Mouse (Mus musculus): ENCODE measurements around the gene Gpr137. TPM values are rescaled to one million over a fixed set of nuclear protein-coding genes. Genes with fewer than 3 reads are reported as not detected.
A peak's percentile ranks its signal among the peaks of the same experiment; 100 is the strongest.
"Not testable (repeated sequence)": the region's sequence is repeated elsewhere in the genome, so short reads cannot be mapped to it uniquely, and the experiment has no call there.

The Gpr137 gene
- polyA plus RNA-seq, 1 experiment from 2014 or later = 23.7 TPM

DNA sequence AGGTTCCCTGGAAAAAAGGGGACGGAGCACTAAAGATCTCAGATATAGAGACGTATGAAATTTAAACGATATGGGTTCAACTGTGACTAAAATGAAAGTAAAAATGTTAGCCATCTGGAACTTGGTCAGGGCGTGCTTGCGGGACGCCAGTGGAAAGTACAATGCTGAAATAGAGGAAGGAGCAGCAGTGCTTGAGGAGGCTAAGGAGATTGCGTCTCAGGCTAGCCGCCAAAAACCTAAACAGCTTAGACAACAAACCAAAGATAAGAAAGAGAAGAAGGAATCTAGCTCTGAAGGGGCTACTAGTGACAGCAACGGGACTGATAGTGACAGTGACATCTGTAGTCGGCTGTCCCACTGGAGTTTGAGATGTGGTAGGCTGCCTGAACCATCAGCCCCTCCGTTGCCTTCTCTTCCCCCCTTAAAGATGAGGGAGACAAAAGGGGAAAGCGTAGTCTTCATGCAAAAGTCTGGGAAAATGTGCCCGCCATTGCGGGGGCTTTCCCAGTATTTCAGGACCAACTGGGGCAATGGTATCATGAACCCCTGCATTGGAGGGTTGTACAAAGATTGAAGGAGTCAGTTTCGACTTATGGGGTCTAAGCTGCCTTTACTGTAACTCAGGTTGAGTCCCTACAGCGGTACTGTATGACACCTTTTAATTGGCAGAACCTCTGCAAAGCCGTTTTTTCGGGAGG lies 46.5 kb downstream of the Gpr137 start:
- not testable (repeated sequence) for ATAC-seq (ENCODE audit: insufficient number of reproducible peaks, low FRiP score); H3K4me2 ChIP-seq; H3K4me1 ChIP-seq (replicated peaks); H3K27me3 ChIP-seq (replicated peaks); H3K4me3 ChIP-seq; H3K36me3 ChIP-seq; H3K9ac ChIP-seq; H3K27ac ChIP-seq (ENCODE audit: poor library complexity, severe bottlenecking)
- WGBS = 75% methylated on average over 18 of the region's 18 CpGs
- H3K9me3 ChIP-seq (replicated peaks) = peaks cover 19% of the 10 kb centered on the region

DNA sequence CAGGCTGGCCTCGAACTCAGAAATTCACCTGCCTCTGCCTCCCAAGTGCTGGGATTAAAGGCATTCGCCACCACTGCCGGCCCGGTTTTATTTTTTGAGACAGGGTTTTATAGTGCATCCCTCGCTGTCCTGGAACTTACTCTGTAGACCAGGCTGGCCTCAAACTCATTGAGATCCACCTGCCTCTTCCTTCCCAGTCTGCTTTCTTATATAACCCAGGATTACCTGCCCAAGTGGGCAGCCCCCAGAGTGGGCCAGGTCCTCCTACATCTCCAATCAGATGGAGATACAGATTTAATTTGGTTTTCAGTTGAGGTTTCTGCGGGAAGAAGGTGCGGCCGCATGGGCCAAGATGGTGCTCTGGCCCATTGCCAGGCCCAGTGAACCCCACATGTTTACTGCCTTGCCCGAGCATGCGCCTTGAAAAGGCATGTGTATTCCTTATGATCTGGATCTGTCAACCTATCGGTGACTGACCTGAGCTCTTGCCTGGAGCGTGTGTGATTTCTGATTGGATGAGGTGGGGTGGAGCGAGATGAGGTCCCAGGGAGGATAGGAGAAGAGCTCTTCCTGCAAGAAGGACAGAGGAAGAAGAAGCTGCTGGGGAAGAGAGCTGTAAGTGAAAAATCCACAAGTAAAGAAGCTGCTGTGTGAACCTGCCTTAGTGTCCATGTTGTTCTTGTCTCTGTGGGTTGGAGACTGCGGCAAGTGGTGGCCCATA lies 48.4 kb downstream of the Gpr137 start:
- no peaks in the 10 kb centered on the region for H3K4me1 ChIP-seq (replicated peaks)
- no peak for ATAC-seq (ENCODE audit: insufficient number of reproducible peaks, low FRiP score)
- WGBS = 83% methylated on average over 14 of the region's 14 CpGs

GRCm38 (mm10) chr19:6892512-6892911 lies 49.8 kb downstream of the Gpr137 start:
- WGBS = 48% methylated on average over 4 of the region's 4 CpGs
- Histone ChIP-seq H3K4me3 (no peak overlapping the region), H3K9ac (no peak overlapping the region)

More for the DNA sequence above, 48.4 kb downstream of the Gpr137 start:
- no peak overlapping the region for H3K4me3 ChIP-seq
- H3K27ac ChIP-seq (ENCODE audit: poor library complexity, severe bottlenecking) = no peak overlapping the region
- H3K9me3 ChIP-seq (replicated peaks) = peaks cover 10% of the 10 kb centered on the region
- no peaks in the 10 kb centered on the region for H3K27me3 ChIP-seq (replicated peaks)
- H3K9ac ChIP-seq = no peak overlapping the region
- H3K36me3 ChIP-seq = no peaks in the 10 kb centered on the region
- H3K4me2 ChIP-seq = no peak overlapping the region

More at GRCm38 (mm10) chr19:6892512-6892911, 49.8 kb downstream of the Gpr137 start:
- Histone ChIP-seq H3K36me3 (no peaks in the 10 kb centered on the region), H3K27me3 (replicated peaks) (no peaks in the 10 kb centered on the region), H3K4me1 (replicated peaks) (no peaks in the 10 kb centered on the region), H3K4me2 (no peak overlapping the region), H3K9me3 (replicated peaks) (peaks cover 9% of the 10 kb centered on the region), H3K27ac (ENCODE audit: poor library complexity, severe bottlenecking) (no peak overlapping the region)
- no peak for ATAC-seq (ENCODE audit: insufficient number of reproducible peaks, low FRiP score)

Small RNA genes lying within 50 kb of the gene (microRNA-seq; reads per million reads assigned to microRNA genes)
- 3.5 reads per million, percentile 12 among the genes with 10 or more reads in this experiment for gene Mir6990

Other genes with a start within 250 kb of the Gpr137 start
- gene Rps6ka4, start 101.8 kb downstream of the Gpr137 start, polyA plus RNA-seq (2016; fragmentation: Nextera tagmentation; extraction: Ambion mirVana) = 14.8 and 19.3 TPM in 2 replicates
- 0.47 and 0.55 TPM in 2 replicates for gene Ccdc88b, start 84.3 kb downstream of the Gpr137 start, polyA plus RNA-seq (2016; fragmentation: Nextera tagmentation; extraction: Ambion mirVana)
- 85.9 and 92.9 TPM in 2 replicates for gene Trmt112, start 32.8 kb downstream of the Gpr137 start, polyA plus RNA-seq (2016; fragmentation: Nextera tagmentation; extraction: Ambion mirVana)
- gene Prdx5, start 32.4 kb downstream of the Gpr137 start, polyA plus RNA-seq (2016; fragmentation: Nextera tagmentation; extraction: Ambion mirVana) = 202 and 218 TPM in 2 replicates
- gene Esrra, start 20.7 kb downstream of the Gpr137 start, polyA plus RNA-seq (2016; fragmentation: Nextera tagmentation; extraction: Ambion mirVana) = 27.4 and 30.2 TPM in 2 replicates
- 2.2 and 2.3 TPM in 2 replicates for gene Catsperz, start 17.1 kb downstream of the Gpr137 start, polyA plus RNA-seq (2016; fragmentation: Nextera tagmentation; extraction: Ambion mirVana)
- 0.14 and 0.29 TPM in 2 replicates for gene Kcnk4, start 8.0 kb downstream of the Gpr137 start, polyA plus RNA-seq (2016; fragmentation: Nextera tagmentation; extraction: Ambion mirVana)
- gene Bad, start 619 bp downstream of the Gpr137 start, polyA plus RNA-seq (2016; fragmentation: Nextera tagmentation; extraction: Ambion mirVana) = 53.4 and 54.5 TPM in 2 replicates
- 194 and 198 TPM in 2 replicates for gene Ppp1r14b, start 32.5 kb upstream of the Gpr137 start, polyA plus RNA-seq (2016; fragmentation: Nextera tagmentation; extraction: Ambion mirVana)
- gene Plcb3, start 34.0 kb upstream of the Gpr137 start, polyA plus RNA-seq (2016; fragmentation: Nextera tagmentation; extraction: Ambion mirVana) = 26.6 and 28.9 TPM in 2 replicates
- gene Fkbp2, start 38.0 kb upstream of the Gpr137 start, polyA plus RNA-seq (2016; fragmentation: Nextera tagmentation; extraction: Ambion mirVana) = 73.3 and 81.9 TPM in 2 replicates
- gene Vegfb, start 45.2 kb upstream of the Gpr137 start, polyA plus RNA-seq (2016; fragmentation: Nextera tagmentation; extraction: Ambion mirVana) = 126 and 136 TPM in 2 replicates
- 32.7 and 33.9 TPM in 2 replicates for gene Dnajc4, start 50.1 kb upstream of the Gpr137 start, polyA plus RNA-seq (2016; fragmentation: Nextera tagmentation; extraction: Ambion mirVana)
- gene Nudt22, start 53.6 kb upstream of the Gpr137 start, polyA plus RNA-seq (2016; fragmentation: Nextera tagmentation; extraction: Ambion mirVana) = 22.4 and 23.6 TPM in 2 replicates
- 13.3 and 14.3 TPM in 2 replicates for gene Trpt1, start 53.7 kb upstream of the Gpr137 start, polyA plus RNA-seq (2016; fragmentation: Nextera tagmentation; extraction: Ambion mirVana)
- gene Fermt3, start 77.0 kb upstream of the Gpr137 start, polyA plus RNA-seq (2016; fragmentation: Nextera tagmentation; extraction: Ambion mirVana) = 9.3 and 11.7 TPM in 2 replicates
- 228 and 236 TPM in 2 replicates for gene Stip1, start 97.5 kb upstream of the Gpr137 start, polyA plus RNA-seq (2016; fragmentation: Nextera tagmentation; extraction: Ambion mirVana)
- 29.0 and 30.0 TPM in 2 replicates for gene Macrod1, start 114.3 kb upstream of the Gpr137 start, polyA plus RNA-seq (2016; fragmentation: Nextera tagmentation; extraction: Ambion mirVana)
- 0.81 and 0.87 TPM in 2 replicates for gene Flrt1, start 163.2 kb upstream of the Gpr137 start, polyA plus RNA-seq (2016; fragmentation: Nextera tagmentation; extraction: Ambion mirVana)

All from heart, embryonic 12.5 days (tissue).